Mouse (Mus musculus): ENCODE data around the gene Gpr62.
A peak's percentile ranks its signal among the peaks of the same experiment; 100 is the strongest.

Gpr62 gene

GRCm38 (mm10) chr9:106417841-106418625 is 47.7 kb downstream of the Gpr62 start:
- DNase-seq, result peak; percentile 79

- DNase-seq, result no peak
Observed at GRCm38 (mm10) chr9:106416826-106417225, 48.9 kb downstream of the Gpr62 start.
